ENCODE assay signal across 8 mouse cellular contexts in the genomic region with DNA sequence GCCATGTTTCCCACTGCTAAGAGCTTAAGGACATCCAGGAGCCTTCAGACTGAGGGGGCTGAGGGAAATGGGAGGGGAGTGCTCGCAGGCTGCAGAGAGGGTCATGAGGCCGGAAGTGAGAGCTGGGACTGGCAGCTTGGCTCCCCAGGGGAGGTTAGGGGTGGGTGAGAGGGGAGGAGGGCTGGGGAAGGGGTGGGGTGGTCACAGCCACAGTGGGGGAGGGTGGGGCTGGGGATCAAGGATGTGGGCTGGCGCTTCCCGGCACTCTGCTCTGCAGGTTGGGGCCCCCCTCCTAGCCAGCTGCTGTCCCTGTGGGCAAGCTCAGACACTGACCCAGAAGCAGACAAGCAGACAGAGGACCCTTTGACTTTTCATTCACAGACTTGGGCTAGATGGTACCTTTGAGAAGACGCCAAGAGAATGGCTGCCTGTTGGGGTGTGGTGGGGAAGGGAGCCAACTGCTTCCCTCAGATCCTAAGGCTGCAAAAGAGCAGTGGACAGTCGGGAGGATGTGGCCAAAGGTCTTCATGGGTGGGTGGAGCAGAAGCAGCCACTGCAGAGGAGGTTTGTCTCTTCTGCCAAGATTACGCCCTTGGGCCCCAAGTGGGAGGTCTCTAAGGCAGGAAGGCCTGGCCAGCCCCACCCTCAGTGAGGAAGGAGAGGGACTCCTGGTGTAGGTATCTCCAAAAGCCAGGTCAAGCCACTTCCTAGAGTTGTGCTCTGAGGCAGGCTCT. TPM values are rescaled to one million over a fixed set of nuclear protein-coding genes. Genes with fewer than 3 reads are reported as not detected.
DNase-seq lines count a peak whose midpoint lies in the region; ATAC-seq and TF ChIP-seq lines count a peak whose summit lies in the region.

No protein-coding gene starts in this region.

- H3K4me1 ChIP-seq in heart, postnatal 0 days (ENCODE audit: control insufficient read depth, insufficient read depth): peaks cover 43% of the 10 kb centered on the region

- peak overlapping the region; percentile 20; the same call in 1 of the 2 replicates for H3K4me2 ChIP-seq in heart, postnatal 0 days (ENCODE audit: low read depth, low read length)

- DNase-seq in ovary, adult 18-20 months (ENCODE audit: low spot score): peak; percentile 75
- no peak for DNase-seq in ovary, postnatal 14 days (ENCODE audit: low spot score)
- peak; percentile 68 for DNase-seq in heart, postnatal 0 days (ENCODE audit: low spot score)
- DNase-seq in kidney, postnatal 36 days: peak; percentile 89 to 95
- peak; percentile 34 for DNase-seq in mesoderm, embryonic 11.5 days (ENCODE audit: low read depth, low spot score)
- DNase-seq in thymus, postnatal 0 days (ENCODE audit: low spot score): peak; percentile 78
- DNase-seq in layer of hippocampus, adult 11-12 months (ENCODE audit: low spot score): no peak

- H3K27ac ChIP-seq in heart, postnatal 0 days (ENCODE audit: low read depth): peak overlapping the region; percentile 75

- TF ChIP-seq CTCF in heart, postnatal 0 days (IDR thresholded peaks at IDR 0.05; ENCODE audit: low read depth): no peak

- 0 out of 2 replicates have a peak overlapping the region, but pooled peaks have one; percentile 4 for H3K9ac ChIP-seq in heart, postnatal 0 days (replicated peaks; ENCODE audit: low read depth, low read length)

- ATAC-seq in common myeloid progenitor, adult 5-6 weeks (replicated peaks; ENCODE audit: low read depth, poor library complexity, severe bottlenecking): peak; percentile 42
- peak; percentile 34 for ATAC-seq in heart, postnatal 0 days (ENCODE audit: insufficient read depth, low read depth)

- no peak overlapping the region for H3K4me3 ChIP-seq in heart, postnatal 0 days (ENCODE audit: low read depth, low read length)

- 39% methylated on average over 7 of the region's 7 CpGs for WGBS in heart, postnatal 0 days

- H3K9me3 ChIP-seq in heart, postnatal 0 days (replicated peaks; ENCODE audit: control insufficient read depth, low read length): no peaks in the 10 kb centered on the region

- H3K27me3 ChIP-seq in heart, postnatal 0 days (ENCODE audit: control insufficient read depth, insufficient read depth, low read length): no peaks in the 10 kb centered on the region

- H3K36me3 ChIP-seq in heart, postnatal 0 days (replicated peaks; ENCODE audit: control insufficient read depth, insufficient read depth, low read length): peaks cover 29% of the 10 kb centered on the region

- no peak for TF ChIP-seq EP300 in heart, postnatal 0 days (IDR thresholded peaks at IDR 0.05; ENCODE audit: low read depth)

RNA-seq across cellular contexts. Expression of a gene that starts 46.5 kb away (rescaled TPM):
- 2.6 and 3.5 TPM in 2 replicates for total RNA-seq in common myeloid progenitor, adult 5-6 weeks (2017)
- 40.5 and 57.2 TPM in 2 replicates for total RNA-seq in heart, postnatal 0 days (2014; rRNA removed; ENCODE audit: low replicate concordance)
- 4.6 and 5.2 TPM in 2 replicates for polyA plus RNA-seq in heart, postnatal 0 days (2015; fragmentation: Nextera tagmentation; extraction: Ambion mirVana)
- polyA plus RNA-seq in thymus, postnatal 0 days (2015; fragmentation: Nextera tagmentation; extraction: Ambion mirVana): 5.3 and 8.0 TPM in 2 replicates

Comparison
In these comparisons a context has a peak if more than half of its experiments do, and no peak if none do; other contexts are left out.
1. DNase-seq: peak in ovary, adult 18-20 months (single experiment), heart, postnatal 0 days (single experiment), kidney, postnatal 36 days (2 of 2), mesoderm, embryonic 11.5 days (single experiment) and thymus, postnatal 0 days (single experiment); none in ovary, postnatal 14 days (single experiment) and layer of hippocampus, adult 11-12 months (single experiment).